Mouse (Mus musculus): ENCODE measurements around the gene Psmd3. TPM values are rescaled to one million over a fixed set of nuclear protein-coding genes. Genes with fewer than 3 reads are reported as not detected.
"Not testable (repeated sequence)": the region's sequence is repeated elsewhere in the genome, so short reads cannot be mapped to it uniquely, and the experiment has no call there.

Gene Psmd3
- polyA plus RNA-seq, 1 experiment: 84.4 TPM

GRCm38 (mm10) chr11:98699911-98700310 lies 17.6 kb downstream of the Psmd3 start:
- no peaks in the 10 kb centered on the region for H3K4me1 ChIP-seq (ENCODE audit: control insufficient read depth, insufficient read depth, insufficient read length, low read length)
- no peak overlapping the region for H3K27ac ChIP-seq (replicated peaks; ENCODE audit: low read depth, low read length)
- H3K4me3 ChIP-seq (ENCODE audit: insufficient read depth, low read depth, low read length): no peak overlapping the region

DNA sequence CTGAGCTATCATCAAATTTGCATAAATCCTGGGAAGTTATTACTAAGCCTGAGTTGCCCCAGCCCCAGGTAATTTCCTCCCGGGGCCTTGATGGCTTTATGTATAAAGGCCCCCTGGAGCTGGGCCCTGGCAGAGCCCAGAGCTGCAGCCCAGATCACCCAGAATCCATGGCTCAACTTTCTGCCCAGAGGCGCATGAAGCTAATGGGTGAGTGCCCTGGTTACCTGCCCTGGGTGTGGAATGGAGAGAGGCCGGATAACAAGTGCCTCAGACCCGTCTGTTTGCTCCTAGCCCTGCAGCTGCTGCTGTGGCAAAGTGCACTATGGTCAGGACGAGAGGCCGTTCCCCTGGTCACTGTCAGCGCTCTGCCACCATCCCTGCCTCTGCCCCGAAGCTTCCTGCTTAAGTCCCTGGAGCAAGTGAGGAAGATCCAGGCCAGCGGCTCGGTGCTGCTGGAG lies 18.9 kb downstream of the Psmd3 start, which contains the start of gene Csf3:
Gene Csf3 (plus strand): TSS at position 51 of the 458 bp plus-strand sequence.
- Histone ChIP-seq H3K4me1 (ENCODE audit: control insufficient read depth, insufficient read depth, insufficient read length, low read length) (no peaks in the 10 kb centered on the region), H3K27ac (replicated peaks; ENCODE audit: low read depth, low read length) (no peak within 1 kb of the TSS), H3K4me3 (ENCODE audit: insufficient read depth, low read depth, low read length) (no peak within 1 kb of the TSS)

DNA sequence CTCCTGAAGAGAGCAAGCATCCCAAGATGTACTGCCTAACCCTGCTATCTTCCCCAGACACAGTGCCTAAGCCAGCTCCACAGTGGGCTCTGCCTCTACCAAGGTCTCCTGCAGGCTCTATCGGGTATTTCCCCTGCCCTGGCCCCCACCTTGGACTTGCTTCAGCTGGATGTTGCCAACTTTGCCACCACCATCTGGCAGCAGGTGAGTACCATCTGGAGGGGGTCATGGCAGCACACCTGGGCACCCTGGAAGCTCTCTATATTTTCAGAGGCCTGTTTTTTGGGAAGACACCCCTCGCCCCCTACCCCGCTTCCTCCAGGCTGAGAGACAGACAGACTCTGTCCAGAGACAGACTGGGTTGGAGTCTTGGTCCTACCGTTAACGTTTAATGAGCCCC lies 20.0 kb downstream of the Psmd3 start:
- no peak overlapping the region for H3K27ac ChIP-seq (replicated peaks; ENCODE audit: low read depth, low read length)
- H3K4me3 ChIP-seq (ENCODE audit: insufficient read depth, low read depth, low read length): no peak overlapping the region
- H3K4me1 ChIP-seq (ENCODE audit: control insufficient read depth, insufficient read depth, insufficient read length, low read length): no peaks in the 10 kb centered on the region

- no peak overlapping the region for H3K4me3 ChIP-seq (ENCODE audit: insufficient read depth, low read depth, low read length)
- peaks cover 14% of the 10 kb centered on the region for H3K4me1 ChIP-seq (ENCODE audit: control insufficient read depth, insufficient read depth, insufficient read length, low read length)
- no peak overlapping the region for H3K27ac ChIP-seq (replicated peaks; ENCODE audit: low read depth, low read length)
Observed at GRCm38 (mm10) chr11:98705021-98705420, 22.7 kb downstream of the Psmd3 start.

DNA sequence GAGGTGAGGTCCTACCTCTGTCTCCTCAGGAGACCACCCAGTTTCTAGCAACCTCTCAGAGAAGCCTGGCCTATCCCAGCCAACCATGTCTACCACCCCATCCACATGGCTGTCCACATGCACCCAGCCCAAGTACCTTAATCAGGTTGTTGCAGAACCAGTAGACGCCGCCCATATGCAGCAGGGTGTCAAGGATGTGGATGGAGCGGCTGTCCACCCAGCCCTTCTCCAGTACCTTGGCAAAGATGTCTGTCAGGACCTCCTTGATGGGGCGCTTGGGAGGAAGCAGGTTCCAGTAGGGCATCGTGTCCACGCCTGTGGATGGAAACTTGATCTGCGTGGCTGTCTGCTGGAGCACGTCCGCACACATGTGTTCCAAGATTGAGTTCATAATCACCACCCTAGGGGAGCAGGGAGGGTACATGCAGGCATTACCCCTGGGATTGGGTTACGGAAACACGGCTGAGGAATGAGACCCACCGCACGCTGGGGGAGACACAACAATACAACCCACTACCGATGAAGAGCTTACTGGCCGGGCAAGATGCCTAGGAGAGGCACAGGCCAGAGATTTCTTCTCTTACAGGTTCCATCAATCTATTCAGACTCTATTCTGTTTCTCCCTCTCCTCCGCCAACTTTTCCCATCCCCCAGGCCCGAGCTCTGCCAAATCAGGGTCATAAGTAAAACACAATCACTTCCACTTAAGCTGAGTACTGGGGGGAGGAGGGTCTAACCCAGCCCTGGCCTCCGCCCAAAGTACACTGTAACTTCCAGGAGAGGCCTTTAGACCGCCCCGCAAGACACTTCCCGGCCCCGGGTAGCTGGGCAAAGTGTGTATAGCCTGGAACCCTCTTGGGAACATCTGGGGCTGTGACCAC lies 25.3 kb downstream of the Psmd3 start:
- peaks cover 18% of the 10 kb centered on the region for H3K4me1 ChIP-seq (ENCODE audit: control insufficient read depth, insufficient read depth, insufficient read length, low read length)
- no peak overlapping the region for H3K4me3 ChIP-seq (ENCODE audit: insufficient read depth, low read depth, low read length)
- H3K27ac ChIP-seq (replicated peaks; ENCODE audit: low read depth, low read length): peak overlapping the region; percentile 51; the same call in 1 of the 2 replicates

DNA sequence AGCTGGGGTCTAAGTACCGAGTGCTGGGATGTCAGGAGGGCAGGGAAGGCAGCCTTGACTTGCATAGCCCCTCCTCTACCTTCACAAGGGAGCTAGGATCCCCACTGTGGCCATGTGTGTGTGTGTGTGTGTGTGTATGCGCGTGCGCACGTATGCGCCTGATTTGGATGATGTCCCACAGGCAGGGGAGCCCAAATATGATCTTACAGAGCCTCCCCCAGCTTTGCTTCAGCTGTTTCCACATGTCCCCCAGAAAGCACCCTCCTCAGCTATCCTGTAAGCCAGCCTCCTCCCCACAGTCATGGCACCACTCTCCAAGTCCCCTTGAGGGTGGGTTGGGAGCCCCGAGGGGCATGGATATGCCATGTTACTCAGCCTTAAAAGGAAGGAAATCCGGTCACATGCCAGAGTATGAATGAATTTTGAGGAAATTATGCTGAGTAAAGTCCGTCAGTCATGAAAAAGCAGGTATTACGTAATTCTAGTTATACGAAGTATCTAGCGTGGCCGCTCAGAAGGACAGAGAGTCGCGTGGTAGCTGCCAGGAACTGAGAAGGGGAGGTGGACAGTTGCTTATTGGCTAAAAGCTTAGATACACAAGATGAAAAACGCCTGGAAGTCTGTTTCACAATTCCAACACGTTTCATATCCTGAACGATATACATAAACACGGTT lies 26.1 kb downstream of the Psmd3 start:
- H3K4me3 ChIP-seq (ENCODE audit: insufficient read depth, low read depth, low read length): no peak overlapping the region
- peaks cover 18% of the 10 kb centered on the region for H3K4me1 ChIP-seq (ENCODE audit: control insufficient read depth, insufficient read depth, insufficient read length, low read length)
- peak overlapping the region; percentile 51; the same call in 1 of the 2 replicates for H3K27ac ChIP-seq (replicated peaks; ENCODE audit: low read depth, low read length)

DNA sequence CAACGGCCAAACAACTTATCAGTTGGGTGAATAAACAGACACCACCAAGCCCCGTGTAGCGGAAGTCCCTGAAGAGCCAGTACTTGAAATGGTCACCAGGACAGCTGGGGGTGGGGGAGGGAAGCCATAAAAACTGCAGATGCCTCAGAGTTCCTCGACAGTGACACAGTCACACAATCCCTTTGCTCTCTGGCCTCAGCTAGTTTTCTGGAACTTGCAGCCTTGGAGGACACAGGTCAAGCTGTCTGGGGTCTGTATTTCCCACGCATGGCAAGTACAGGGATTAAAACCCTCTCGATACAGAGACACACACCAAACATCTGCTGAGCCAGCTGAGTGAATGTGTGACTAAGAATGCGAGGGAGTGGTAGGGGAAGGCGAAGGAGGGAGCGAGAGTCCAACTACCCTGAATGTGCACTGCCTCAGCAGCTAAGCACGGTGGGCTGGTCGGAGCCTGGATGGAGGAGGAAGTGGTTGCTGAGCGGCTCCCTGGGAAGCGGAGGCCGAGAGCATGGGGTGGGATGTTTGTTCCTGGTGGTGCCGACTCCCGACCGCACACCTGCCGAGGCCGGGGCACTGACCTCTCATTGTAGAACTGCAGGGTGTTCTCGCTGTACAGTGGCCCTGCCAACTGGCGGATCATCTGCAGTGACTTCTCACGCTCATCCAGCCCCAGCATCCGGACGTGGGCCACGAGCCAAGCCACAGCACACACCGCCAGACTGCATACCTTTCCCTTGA lies 26.8 kb downstream of the Psmd3 start:
- no peak overlapping the region for H3K4me3 ChIP-seq (ENCODE audit: insufficient read depth, low read depth, low read length)
- H3K4me1 ChIP-seq (ENCODE audit: control insufficient read depth, insufficient read depth, insufficient read length, low read length): peaks cover 18% of the 10 kb centered on the region
- H3K27ac ChIP-seq (replicated peaks; ENCODE audit: low read depth, low read length): peak overlapping the region; percentile 47

DNA sequence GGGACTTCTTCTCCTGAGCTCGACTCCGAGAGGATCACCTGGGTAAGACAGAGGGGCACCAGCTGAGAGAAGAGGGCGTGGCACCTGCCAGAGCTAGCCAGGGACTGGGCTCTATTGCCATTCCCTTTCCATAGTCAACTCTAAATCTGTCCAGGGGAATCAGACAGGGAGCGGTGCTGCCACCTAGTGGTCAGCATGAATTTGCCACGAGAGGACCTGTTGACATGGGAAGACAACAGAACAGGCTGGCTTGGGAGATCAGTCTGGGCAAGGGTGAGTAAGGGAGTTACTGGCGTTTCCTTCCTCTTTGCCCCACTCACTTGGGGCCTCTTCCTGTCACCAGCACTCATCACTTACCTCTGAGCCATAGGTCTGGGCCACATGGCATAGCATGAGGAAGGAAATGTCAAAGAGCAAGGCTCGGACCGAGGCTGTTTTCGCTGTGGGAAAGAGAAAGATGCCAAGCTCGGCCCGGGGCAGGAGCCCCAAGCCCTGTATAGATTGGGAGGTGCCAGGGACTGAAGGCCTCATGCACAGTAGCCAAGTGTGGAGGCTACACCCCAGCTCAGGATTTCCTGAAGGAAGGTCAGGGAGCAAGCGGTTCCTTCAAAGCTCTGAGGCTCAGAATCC lies 28.2 kb downstream of the Psmd3 start:
- H3K27ac ChIP-seq (replicated peaks; ENCODE audit: low read depth, low read length): peak overlapping the region; percentile 61
- peaks cover 18% of the 10 kb centered on the region for H3K4me1 ChIP-seq (ENCODE audit: control insufficient read depth, insufficient read depth, insufficient read length, low read length)
- no peak overlapping the region; the same call in 1 of the 2 replicates for H3K4me3 ChIP-seq (ENCODE audit: insufficient read depth, low read depth, low read length)

- Histone ChIP-seq H3K4me1 (ENCODE audit: control insufficient read depth, insufficient read depth, insufficient read length, low read length) (peaks cover 18% of the 10 kb centered on the region), H3K4me3 (ENCODE audit: insufficient read depth, low read depth, low read length) (no peak overlapping the region), H3K27ac (replicated peaks; ENCODE audit: low read depth, low read length) (peak overlapping the region; percentile 61)
Observed at GRCm38 (mm10) chr11:98711046-98711434, 28.7 kb downstream of the Psmd3 start.

DNA sequence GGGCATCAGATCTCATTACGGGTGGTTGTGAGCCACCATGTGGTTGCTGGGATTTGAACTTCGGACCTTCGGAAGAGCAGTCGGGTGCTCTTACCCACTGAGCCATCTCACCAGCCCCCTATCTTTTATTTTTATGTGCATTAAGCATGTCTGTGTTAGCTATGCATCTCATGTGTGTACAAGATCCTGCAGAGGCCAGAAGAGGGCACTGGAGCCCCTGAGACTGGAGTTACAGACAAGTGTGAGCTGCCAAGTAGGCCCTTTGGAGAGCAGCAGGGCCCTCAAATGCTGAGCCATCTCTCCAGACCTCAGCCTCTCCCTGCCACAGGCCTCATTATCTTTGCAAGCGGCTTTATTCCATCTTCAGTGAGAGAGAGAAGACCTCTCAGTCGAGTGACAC lies 29.7 kb downstream of the Psmd3 start:
- H3K4me3 ChIP-seq (ENCODE audit: insufficient read depth, low read depth, low read length); H3K27ac ChIP-seq (replicated peaks; ENCODE audit: low read depth, low read length): not testable (repeated sequence)
- H3K4me1 ChIP-seq (ENCODE audit: control insufficient read depth, insufficient read depth, insufficient read length, low read length): peaks cover 18% of the 10 kb centered on the region

- Histone ChIP-seq H3K27ac (replicated peaks; ENCODE audit: low read depth, low read length) (no peak overlapping the region), H3K4me1 (ENCODE audit: control insufficient read depth, insufficient read depth, insufficient read length, low read length) (peaks cover 16% of the 10 kb centered on the region), H3K4me3 (ENCODE audit: insufficient read depth, low read depth, low read length) (no peak overlapping the region)
Observed at GRCm38 (mm10) chr11:98713703-98714102, 31.3 kb downstream of the Psmd3 start.

DNA sequence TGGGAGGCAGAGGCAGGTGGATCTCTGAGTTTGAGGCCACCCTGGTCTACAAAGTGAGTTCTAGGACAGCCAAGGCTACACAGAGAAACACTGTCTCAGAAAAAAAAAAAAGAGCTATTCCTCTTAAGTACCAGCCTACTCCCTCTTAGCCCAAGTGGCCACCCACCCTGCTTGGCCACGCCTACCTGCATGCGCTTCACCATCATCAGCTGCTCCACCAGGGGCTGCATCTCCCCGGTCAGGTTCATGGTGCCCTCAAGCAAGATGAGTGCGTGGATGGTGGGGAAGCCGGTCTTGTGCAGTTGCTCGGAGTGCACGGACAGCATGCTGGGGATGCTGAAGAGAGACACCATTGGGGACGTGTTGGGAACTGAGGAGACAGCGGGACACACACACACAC lies 33.6 kb downstream of the Psmd3 start:
- peaks cover 5% of the 10 kb centered on the region; the same call in 1 of the 2 replicates for H3K4me1 ChIP-seq (ENCODE audit: control insufficient read depth, insufficient read depth, insufficient read length, low read length)
- no peak overlapping the region for H3K27ac ChIP-seq (replicated peaks; ENCODE audit: low read depth, low read length)
- H3K4me3 ChIP-seq (ENCODE audit: insufficient read depth, low read depth, low read length): no peak overlapping the region

- Histone ChIP-seq H3K4me1 (ENCODE audit: control insufficient read depth, insufficient read depth, insufficient read length, low read length) (peaks cover 7% of the 10 kb centered on the region; the same call in 1 of the 2 replicates), H3K4me3 (ENCODE audit: insufficient read depth, low read depth, low read length) (no peak overlapping the region), H3K27ac (replicated peaks; ENCODE audit: low read depth, low read length) (no peak overlapping the region)
Observed at GRCm38 (mm10) chr11:98717904-98718303, 35.5 kb downstream of the Psmd3 start.

GRCm38 (mm10) chr11:98720756-98721155 lies 38.4 kb downstream of the Psmd3 start:
- Histone ChIP-seq H3K27ac (replicated peaks; ENCODE audit: low read depth, low read length) (no peak overlapping the region), H3K4me1 (ENCODE audit: control insufficient read depth, insufficient read depth, insufficient read length, low read length) (peaks cover 7% of the 10 kb centered on the region; the same call in 1 of the 2 replicates), H3K4me3 (ENCODE audit: insufficient read depth, low read depth, low read length) (no peak overlapping the region)
